Mouse (Mus musculus): ENCODE data around the gene Ramp3. TPM values are rescaled to one million over a fixed set of nuclear protein-coding genes. Genes with fewer than 3 reads are reported as not detected.
"Not testable (repeated sequence)": the region's sequence is repeated elsewhere in the genome, so short reads cannot be mapped to it uniquely, and the experiment has no call there.

Gene Ramp3
- polyA plus RNA-seq, 1 experiment: 0.19 TPM

DNA sequence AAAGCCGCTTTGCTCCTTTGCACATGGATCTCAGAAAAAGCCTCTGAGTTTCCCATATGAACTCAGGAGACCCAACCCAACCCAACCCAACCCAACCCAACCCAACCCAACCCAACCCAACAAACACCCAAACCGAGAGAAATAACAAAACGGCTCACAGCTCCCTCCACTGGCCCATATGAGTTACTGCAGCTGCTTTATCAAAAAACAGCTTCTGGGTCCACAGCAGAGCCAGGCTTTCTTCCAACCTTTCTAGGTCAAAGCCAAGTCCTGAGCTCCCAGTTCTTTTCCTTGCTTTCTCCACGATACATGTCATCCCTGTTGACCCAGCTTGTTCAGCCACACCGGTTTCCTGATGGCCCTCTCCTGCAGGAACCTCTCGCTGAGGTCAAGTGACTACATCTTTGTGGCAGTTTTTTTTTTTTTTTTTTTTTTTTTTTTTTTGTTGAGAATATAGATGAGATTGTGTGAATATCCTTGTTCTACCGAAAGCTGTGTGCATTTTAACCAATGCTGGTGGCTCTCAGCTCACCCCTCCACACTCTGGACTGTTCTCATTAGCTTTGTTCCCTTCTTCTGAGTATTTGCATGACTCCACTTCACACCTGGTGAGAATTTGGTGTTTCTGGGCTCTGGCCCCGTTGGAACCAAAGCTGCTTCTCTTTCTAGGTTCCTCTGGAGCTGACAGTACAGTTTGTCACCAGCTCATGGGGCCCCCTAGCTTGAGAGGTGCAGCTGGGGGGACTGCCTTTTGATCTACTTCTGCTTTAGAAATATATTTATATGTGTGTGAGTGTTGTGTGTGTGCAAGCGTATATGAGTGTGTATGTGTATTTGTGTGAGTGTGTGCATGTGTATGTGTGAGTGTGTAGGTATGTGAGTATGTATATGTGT, 10.2 kb upstream of the Ramp3 start:
- H3K4me3 ChIP-seq: no peak overlapping the region
- H3K36me3 ChIP-seq (ENCODE audit: control insufficient read depth, insufficient read depth): no peaks in the 10 kb centered on the region
- H3ac ChIP-seq (ENCODE audit: control insufficient read depth, insufficient read length): no peak overlapping the region
- TF ChIP-seq SRF (IDR thresholded peaks at IDR 0.05; ENCODE audit: control insufficient read depth, insufficient read length, low read depth) (no peak), MYOD1 (IDR thresholded peaks at IDR 0.05; ENCODE audit: control insufficient read depth in 1 of 3, insufficient read length in 2 of 3, low read depth in 2 of 3) (no peak), POLR2A (IDR thresholded peaks at IDR 0.05; ENCODE audit: insufficient read length, low read depth) (no peak), E2F4 (IDR thresholded peaks at IDR 0.05; ENCODE audit: insufficient read depth) (no peak), REST (IDR thresholded peaks at IDR 0.05; ENCODE audit: insufficient read depth, insufficient read length) (no peak), USF1 (IDR thresholded peaks at IDR 0.05; ENCODE audit: low read depth) (no peak), TCF3 (IDR thresholded peaks at IDR 0.05; ENCODE audit: insufficient read length, low read depth) (no peak)
- H3K4me2 ChIP-seq (ENCODE audit: low read depth): no peak overlapping the region
- no peaks in the 10 kb centered on the region for H3K79me2 ChIP-seq (ENCODE audit: control insufficient read depth, insufficient read depth)
- peaks cover 16% of the 10 kb centered on the region for H3K27me3 ChIP-seq (ENCODE audit: control insufficient read depth, insufficient read depth, insufficient read length)

DNA sequence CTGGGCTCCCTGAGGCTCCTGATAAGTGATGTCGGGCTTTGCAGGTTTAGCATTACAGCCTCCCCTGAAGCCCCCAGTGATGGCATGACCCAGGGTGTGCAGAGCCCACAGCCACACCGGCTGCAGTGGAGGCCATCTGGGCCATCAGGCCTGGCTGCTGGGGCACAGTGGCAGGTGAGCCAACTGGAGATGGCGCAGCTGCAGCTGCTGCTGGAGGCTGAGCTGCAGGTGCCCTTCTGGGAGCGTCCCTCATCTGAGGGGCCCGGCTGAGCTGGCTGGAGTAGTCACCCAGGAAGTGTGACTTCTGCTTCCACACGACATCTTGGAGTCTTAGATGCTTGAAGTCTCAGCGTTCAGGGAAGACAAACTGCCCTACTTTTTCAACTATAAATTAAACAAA, 7.8 kb upstream of the Ramp3 start:
- Histone ChIP-seq H3K27me3 (ENCODE audit: control insufficient read depth, insufficient read depth, insufficient read length) (peaks cover 7% of the 10 kb centered on the region), H3K4me3 (no peak overlapping the region), H3ac (ENCODE audit: control insufficient read depth, insufficient read length) (no peak overlapping the region), H3K4me2 (ENCODE audit: low read depth) (no peak overlapping the region), H3K36me3 (ENCODE audit: control insufficient read depth, insufficient read depth) (no peaks in the 10 kb centered on the region), H3K79me2 (ENCODE audit: control insufficient read depth, insufficient read depth) (no peaks in the 10 kb centered on the region)
- peak in 1 of 3 experiments; percentile 47 for TF ChIP-seq MYOG (IDR thresholded peaks at IDR 0.05; ENCODE audit: control insufficient read depth in 1 of 3, insufficient read depth in 1 of 3, insufficient read length in 2 of 3, low read depth in 2 of 3)
- TF ChIP-seq CEBPB (IDR thresholded peaks at IDR 0.05; ENCODE audit: insufficient read depth, poor library complexity, severe bottlenecking): no peak
- TF ChIP-seq MAX (IDR thresholded peaks at IDR 0.05; ENCODE audit: low read depth): no peak
- peak; percentile 40 for TF ChIP-seq TCF3 (IDR thresholded peaks at IDR 0.05; ENCODE audit: insufficient read length, low read depth)
- TF ChIP-seq E2F4 (IDR thresholded peaks at IDR 0.05; ENCODE audit: insufficient read depth): no peak
- TF ChIP-seq POLR2AphosphoS2 (IDR thresholded peaks at IDR 0.05; ENCODE audit: insufficient read length, low read depth): no peak
- no peak for TF ChIP-seq REST (IDR thresholded peaks at IDR 0.05; ENCODE audit: insufficient read depth, insufficient read length)
- TF ChIP-seq POLR2A (IDR thresholded peaks at IDR 0.05; ENCODE audit: insufficient read length, low read depth): no peak
- TF ChIP-seq USF1 (IDR thresholded peaks at IDR 0.05; ENCODE audit: low read depth): no peak
- no peak for TF ChIP-seq SRF (IDR thresholded peaks at IDR 0.05; ENCODE audit: control insufficient read depth, insufficient read length, low read depth)
- peak in 1 of 3 experiments; percentile 50 for TF ChIP-seq MYOD1 (IDR thresholded peaks at IDR 0.05; ENCODE audit: control insufficient read depth in 1 of 3, insufficient read length in 2 of 3, low read depth in 2 of 3)
- no peak for TF ChIP-seq TCF12 (IDR thresholded peaks at IDR 0.05; ENCODE audit: insufficient read depth, poor library complexity, severe bottlenecking)

DNA sequence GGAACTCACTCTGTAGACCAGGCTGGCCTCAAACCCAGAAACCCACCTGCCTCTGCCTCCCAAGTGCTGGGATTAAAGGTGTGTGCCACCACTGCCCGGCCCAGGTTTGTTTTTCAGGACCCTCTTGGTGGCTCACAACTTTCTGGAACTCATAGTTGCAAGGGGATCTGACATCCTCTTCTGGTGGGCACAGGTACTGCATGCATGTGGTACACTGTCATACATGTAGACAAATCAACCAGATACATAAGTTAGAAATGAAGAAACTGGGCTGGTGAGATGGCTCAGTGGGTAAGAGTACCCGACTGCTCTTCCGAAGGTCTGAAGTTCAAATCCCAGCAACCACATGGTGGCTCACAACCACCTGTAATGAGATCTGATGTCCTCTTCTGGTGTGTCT, 5.3 kb upstream of the Ramp3 start:
- not testable (repeated sequence) for H3K36me3 ChIP-seq (ENCODE audit: control insufficient read depth, insufficient read depth); H3K4me3 ChIP-seq; H3K4me2 ChIP-seq (ENCODE audit: low read depth); H3K79me2 ChIP-seq (ENCODE audit: control insufficient read depth, insufficient read depth); H3ac ChIP-seq (ENCODE audit: control insufficient read depth, insufficient read length)
- H3K27me3 ChIP-seq (ENCODE audit: control insufficient read depth, insufficient read depth, insufficient read length): peaks cover 23% of the 10 kb centered on the region

DNA sequence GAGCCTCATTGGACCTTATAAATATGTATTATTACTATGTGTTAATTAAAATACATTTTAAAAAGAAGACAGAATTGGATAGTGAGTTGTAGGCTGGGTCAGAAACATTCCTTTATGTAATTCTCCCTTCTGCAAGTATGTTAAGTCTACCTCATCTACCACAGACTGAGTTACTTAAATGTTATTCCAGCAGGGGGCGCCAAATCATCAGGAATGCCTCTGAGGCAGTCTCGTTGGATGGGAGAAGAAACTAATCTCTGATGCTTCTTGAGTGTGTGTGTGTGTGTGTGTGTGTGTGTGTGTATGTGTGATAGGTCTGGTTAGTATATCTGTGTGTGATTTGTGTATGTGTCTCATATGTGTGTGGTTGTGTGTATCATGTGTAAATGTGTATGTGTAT, 3.4 kb upstream of the Ramp3 start:
- no peak overlapping the region for H3K4me3 ChIP-seq
- peaks cover 28% of the 10 kb centered on the region for H3K27me3 ChIP-seq (ENCODE audit: control insufficient read depth, insufficient read depth, insufficient read length)
- TF ChIP-seq USF1 (IDR thresholded peaks at IDR 0.05; ENCODE audit: low read depth): no peak
- no peak for TF ChIP-seq TCF12 (IDR thresholded peaks at IDR 0.05; ENCODE audit: insufficient read depth, poor library complexity, severe bottlenecking)
- H3K36me3 ChIP-seq (ENCODE audit: control insufficient read depth, insufficient read depth): no peaks in the 10 kb centered on the region
- no peak overlapping the region for H3ac ChIP-seq (ENCODE audit: control insufficient read depth, insufficient read length)
- no peaks in the 10 kb centered on the region for H3K79me2 ChIP-seq (ENCODE audit: control insufficient read depth, insufficient read depth)
- no peak overlapping the region for H3K4me2 ChIP-seq (ENCODE audit: low read depth)

DNA sequence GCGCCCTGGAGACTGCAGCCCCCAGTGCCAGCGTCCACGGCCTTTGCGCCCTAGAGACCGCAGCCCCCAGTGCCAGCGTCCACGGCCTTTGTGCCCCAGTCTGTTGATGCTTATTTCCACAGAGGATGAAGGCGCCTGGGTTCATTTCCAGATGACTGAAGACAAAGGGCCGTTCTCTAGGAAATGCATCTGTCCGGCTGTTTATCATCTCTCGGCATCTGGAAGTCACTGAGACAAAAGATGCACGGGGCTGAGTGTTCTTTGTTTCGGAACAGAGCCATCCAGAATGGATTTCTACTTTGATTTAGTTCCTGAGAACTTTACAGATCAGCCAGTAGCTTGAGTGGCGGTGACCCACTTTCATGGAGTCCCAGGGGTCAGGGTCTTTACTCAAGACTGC, 2.9 kb downstream of the Ramp3 start:
- TF ChIP-seq REST (IDR thresholded peaks at IDR 0.05; ENCODE audit: insufficient read depth, insufficient read length) (no peak), MAX (IDR thresholded peaks at IDR 0.05; ENCODE audit: low read depth) (no peak), POLR2AphosphoS2 (IDR thresholded peaks at IDR 0.05; ENCODE audit: insufficient read length, low read depth) (no peak), E2F4 (IDR thresholded peaks at IDR 0.05; ENCODE audit: insufficient read depth) (no peak)
- no peak overlapping the region for H3K4me3 ChIP-seq

DNA sequence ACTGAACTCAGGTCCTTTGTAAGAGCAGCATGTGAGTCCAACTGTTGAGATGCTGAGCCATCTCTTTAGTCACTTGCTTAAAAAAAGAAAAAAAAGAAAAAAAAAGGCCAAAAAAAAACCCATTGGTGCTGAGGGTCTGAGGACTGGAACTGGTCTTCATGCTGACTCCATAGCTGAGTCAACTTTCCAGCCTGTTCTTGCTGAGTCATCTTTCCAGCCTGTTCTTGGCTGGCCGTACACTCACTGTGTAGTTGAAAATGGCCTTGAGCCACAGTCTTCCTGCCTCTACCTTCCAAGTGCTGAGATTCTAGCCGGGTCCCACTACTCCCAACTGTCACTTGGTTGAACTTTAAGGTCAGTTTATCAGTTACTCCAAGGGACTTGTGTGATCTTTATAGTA, 8.3 kb downstream of the Ramp3 start:
- H3K4me2 ChIP-seq (ENCODE audit: low read depth): no peak overlapping the region
- H3K79me2 ChIP-seq (ENCODE audit: control insufficient read depth, insufficient read depth): no peaks in the 10 kb centered on the region
- H3K4me3 ChIP-seq: no peak overlapping the region
- no peak overlapping the region for H3ac ChIP-seq (ENCODE audit: control insufficient read depth, insufficient read length)
- H3K36me3 ChIP-seq (ENCODE audit: control insufficient read depth, insufficient read depth): no peaks in the 10 kb centered on the region
- TF ChIP-seq TCF3 (IDR thresholded peaks at IDR 0.05; ENCODE audit: insufficient read length, low read depth): no peak
- no peak for TF ChIP-seq POLR2A (IDR thresholded peaks at IDR 0.05; ENCODE audit: insufficient read length, low read depth)
- TF ChIP-seq MYOD1 (IDR thresholded peaks at IDR 0.05; ENCODE audit: control insufficient read depth in 1 of 3, insufficient read length in 2 of 3, low read depth in 2 of 3): no peak
- no peak for TF ChIP-seq E2F4 (IDR thresholded peaks at IDR 0.05; ENCODE audit: insufficient read depth)
- TF ChIP-seq CEBPB (IDR thresholded peaks at IDR 0.05; ENCODE audit: insufficient read depth, poor library complexity, severe bottlenecking): no peak
- no peak for TF ChIP-seq REST (IDR thresholded peaks at IDR 0.05; ENCODE audit: insufficient read depth, insufficient read length)
- TF ChIP-seq MAX (IDR thresholded peaks at IDR 0.05; ENCODE audit: low read depth): no peak
- TF ChIP-seq POLR2AphosphoS2 (IDR thresholded peaks at IDR 0.05; ENCODE audit: insufficient read length, low read depth): no peak
- no peak for TF ChIP-seq SRF (IDR thresholded peaks at IDR 0.05; ENCODE audit: control insufficient read depth, insufficient read length, low read depth)
- no peak for TF ChIP-seq USF1 (IDR thresholded peaks at IDR 0.05; ENCODE audit: low read depth)
- no peak for TF ChIP-seq TCF12 (IDR thresholded peaks at IDR 0.05; ENCODE audit: insufficient read depth, poor library complexity, severe bottlenecking)
- H3K27me3 ChIP-seq (ENCODE audit: control insufficient read depth, insufficient read depth, insufficient read length): no peaks in the 10 kb centered on the region

More for the DNA sequence above, 2.9 kb downstream of the Ramp3 start:
- Histone ChIP-seq H3K79me2 (ENCODE audit: control insufficient read depth, insufficient read depth) (no peaks in the 10 kb centered on the region), H3K4me2 (ENCODE audit: low read depth) (no peak overlapping the region), H3K36me3 (ENCODE audit: control insufficient read depth, insufficient read depth) (no peaks in the 10 kb centered on the region), H3ac (ENCODE audit: control insufficient read depth, insufficient read length) (no peak overlapping the region), H3K27me3 (ENCODE audit: control insufficient read depth, insufficient read depth, insufficient read length) (peaks cover 14% of the 10 kb centered on the region)
